Mouse (Mus musculus) skeletal muscle tissue, adult 2 months (tissue): ENCODE measurements at regions not wholly inside any gene's neighbourhood (a gene's known extent, or its start where the extent isn't known, plus 50 kb on each side); places are given as distances from the start of the nearest gene placed in this dataset.

Experiments used
- DNase-seq: peaks from one replicate; pipeline ENCODE4 v3.0.0-alpha.2; 2012; ENCODE audit warnings: low read depth, low spot score

- DNase-seq = no peak
These were observed 211.5 kb upstream of the Tnp1 start for GRCm38 (mm10) chr1:73227246-73227645.

- DNase-seq = no peak
These were observed 206.2 kb upstream of the Tnp1 start for GRCm38 (mm10) chr1:73221863-73222262.

- DNase-seq = no peak
These were observed 198.7 kb upstream of the Tnp1 start for GRCm38 (mm10) chr1:73214305-73214946.

DNA sequence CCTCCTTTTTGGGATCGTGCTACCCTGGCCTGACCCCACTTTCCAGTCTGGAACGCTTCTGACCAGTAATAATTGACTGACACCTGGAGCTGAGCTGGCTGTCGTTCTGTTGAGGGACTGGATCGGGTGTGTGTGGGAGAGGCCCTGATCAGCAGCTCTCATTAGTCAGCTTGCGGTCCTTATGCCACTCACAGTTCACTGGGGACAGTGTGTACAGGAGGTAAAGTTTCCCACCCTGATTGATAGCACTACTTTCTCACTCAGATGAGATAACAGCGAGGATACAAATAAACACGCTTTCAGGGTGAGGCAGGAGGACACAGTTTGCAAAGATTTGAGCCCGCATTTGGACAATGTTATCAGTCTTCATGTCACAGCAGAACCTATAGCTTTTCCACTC lies 191.7 kb upstream of the Tnp1 start:
- no peak for DNase-seq

- no peak for DNase-seq
These were observed 190.1 kb upstream of the Tnp1 start for GRCm38 (mm10) chr1:73205788-73206187.

GRCm38 (mm10) chr1:73200112-73200511 lies 184.4 kb upstream of the Tnp1 start:
- no peak for DNase-seq

DNA sequence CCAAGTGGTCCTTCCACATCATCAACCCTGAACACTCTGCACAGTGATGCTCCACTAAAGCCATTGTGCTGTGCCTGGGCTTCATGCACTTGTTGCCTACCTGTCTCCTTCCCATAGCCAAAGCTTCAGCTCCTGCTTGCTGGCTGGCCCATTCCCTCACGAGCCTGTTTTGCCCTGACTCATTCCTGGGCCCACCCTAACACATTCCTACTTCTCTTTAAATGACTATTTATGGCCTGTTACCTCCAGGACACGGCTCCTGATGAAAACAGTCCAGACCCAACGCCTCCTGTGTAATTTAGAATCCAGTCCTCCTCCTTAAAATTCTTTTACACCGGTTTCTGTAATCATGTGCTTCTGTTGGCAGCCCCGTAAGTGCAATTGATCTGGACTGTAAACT lies 175.1 kb upstream of the Tnp1 start:
- no peak for DNase-seq

DNA sequence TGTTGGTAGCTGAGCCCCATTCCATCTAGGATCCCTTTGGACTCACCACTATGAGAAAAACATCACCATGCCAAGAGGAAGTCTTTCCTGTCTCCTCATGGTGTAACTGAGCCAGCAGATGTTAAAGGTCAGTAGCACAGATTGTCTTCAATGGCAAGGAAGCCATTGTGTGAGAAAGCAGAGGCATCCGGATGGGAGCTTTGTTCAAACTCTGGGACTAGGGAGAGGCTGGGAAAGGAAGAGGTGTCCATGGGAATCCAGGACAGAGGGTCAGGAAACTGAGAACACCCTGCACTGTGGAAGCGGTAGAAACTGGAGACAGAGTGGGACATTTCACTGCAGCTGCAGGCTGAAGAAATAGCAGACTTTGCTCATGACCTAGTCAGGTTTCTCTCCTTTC lies 173.1 kb upstream of the Tnp1 start:
- peak; percentile 12 for DNase-seq

- DNase-seq = peak; percentile 10
These were observed 168.8 kb upstream of the Tnp1 start for GRCm38 (mm10) chr1:73184477-73184876.

GRCm38 (mm10) chr1:73178810-73179209 lies 163.1 kb upstream of the Tnp1 start:
- no peak for DNase-seq

DNA sequence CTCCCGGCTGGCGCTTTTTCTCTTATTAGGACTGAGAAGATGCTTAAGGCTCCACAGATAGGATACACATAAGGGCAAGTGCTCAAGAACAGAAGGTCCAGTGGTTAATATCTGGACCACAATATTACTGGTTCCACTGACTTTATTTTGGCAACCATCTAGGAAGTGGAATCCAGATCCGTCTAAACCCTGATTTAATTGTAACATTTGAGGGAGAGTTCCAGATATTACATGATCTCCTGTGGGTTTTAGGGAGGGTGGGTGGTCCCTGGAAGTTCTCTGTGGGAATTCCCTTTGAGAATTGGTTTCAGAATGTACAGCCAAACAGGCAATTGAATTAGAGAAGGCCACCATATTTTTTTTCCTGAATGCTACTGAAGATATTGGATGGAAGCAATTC lies 161.4 kb upstream of the Tnp1 start:
- peak; percentile 65 for DNase-seq

- peak; percentile 29 for DNase-seq
These were observed 154.9 kb upstream of the Tnp1 start for GRCm38 (mm10) chr1:73170668-73171008.

DNA sequence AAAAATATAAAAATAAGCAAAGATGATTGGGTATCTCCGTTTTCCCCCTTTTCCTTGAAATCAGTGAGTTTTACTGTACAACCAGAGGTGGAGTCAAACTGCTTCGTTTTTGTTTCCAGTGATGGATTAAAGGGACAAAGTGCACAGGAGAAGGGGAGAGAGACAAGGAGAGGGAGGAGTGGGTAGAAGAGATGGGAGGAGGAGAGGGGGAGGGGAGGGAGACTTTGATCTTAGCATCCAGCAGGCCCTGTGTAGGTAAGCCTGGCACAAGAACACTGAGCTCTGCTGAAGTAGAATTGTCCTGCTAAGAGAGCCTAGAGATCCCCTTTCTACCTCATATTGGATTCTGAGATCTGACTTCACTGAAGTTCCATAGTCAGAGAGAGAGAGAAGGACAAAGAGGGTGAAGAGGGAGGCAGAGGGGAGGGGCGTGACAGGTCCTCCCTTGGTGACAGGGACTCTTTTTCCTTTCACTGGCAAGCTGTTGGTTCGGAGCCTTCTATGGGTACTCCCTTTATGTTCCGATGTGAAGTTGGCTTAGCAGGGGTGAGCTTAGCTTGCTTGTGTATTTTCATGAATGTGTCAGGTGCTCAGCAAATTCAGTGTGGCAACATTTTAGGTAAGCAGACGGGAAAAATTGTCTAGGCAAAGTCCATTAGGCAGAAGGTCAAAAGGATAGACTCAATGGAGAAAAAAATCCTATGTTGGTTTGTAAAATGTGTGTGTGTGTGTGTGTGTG lies 154.4 kb upstream of the Tnp1 start:
- DNase-seq = no peak

DNA sequence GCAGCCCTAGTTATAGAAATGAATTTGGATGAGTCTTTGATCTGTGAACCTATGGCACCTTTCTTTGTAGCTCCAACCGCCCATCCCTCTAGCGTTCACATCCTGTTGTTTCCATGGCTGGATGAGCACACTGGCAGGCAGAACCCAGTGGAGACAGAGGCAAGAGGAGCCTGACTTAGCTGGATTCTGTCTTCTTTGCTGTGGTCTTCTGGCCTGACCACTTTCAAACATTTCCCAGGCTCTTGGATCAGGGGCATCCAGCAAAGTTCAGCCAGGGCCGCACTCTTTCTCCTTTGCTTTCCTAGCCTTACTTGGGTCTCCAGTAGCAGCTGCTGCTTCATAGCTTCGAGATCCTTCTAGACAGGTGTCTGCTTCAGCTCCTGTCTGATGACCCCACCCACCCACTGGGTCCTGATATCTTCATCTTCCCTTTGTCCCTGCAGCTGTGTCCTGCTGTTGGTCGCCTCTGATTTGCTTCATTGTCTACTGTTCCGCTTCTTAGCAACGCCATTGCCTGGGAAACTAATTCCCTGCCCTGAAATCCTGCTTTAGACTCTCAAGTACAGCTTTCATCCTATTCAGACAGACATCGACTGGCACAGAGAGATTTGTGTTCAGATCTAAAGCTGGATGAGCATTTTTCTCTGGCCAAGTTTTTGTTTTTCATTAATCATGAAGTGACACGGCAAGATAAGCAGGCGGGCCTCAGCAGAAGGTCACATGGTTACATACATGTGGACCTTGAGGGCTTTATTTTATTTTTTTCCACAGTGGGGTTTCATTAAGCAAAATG lies 153.6 kb upstream of the Tnp1 start:
- DNase-seq = no peak

GRCm38 (mm10) chr1:73160199-73160598 lies 144.5 kb upstream of the Tnp1 start:
- no peak for DNase-seq

DNA sequence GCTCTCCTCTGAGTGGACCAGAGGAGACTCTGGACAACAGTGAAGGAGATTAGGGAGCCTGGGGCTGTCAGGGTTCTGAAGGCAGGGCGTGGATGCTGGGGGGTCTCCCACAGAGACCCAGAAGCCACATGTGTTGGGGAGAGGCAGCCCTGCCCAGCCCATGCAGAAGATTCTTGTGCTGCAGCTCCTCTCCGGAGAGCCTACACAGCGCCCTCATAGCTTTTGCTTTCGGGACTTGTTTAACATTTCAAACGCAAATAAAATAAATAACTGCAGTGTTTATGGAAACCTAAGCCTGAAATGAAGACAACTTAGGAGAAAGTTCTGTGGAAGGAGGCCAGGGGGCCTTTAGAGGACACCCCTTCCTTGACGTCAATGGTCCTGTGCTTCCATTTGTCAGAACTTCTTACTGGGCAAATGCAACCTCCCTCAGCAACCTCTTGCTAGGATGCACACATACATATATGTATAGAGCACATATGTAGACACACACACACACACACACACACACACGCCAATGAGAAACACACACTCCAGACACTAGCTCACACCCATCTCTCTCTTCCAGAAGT lies 143.8 kb upstream of the Tnp1 start:
- no peak for DNase-seq

DNA sequence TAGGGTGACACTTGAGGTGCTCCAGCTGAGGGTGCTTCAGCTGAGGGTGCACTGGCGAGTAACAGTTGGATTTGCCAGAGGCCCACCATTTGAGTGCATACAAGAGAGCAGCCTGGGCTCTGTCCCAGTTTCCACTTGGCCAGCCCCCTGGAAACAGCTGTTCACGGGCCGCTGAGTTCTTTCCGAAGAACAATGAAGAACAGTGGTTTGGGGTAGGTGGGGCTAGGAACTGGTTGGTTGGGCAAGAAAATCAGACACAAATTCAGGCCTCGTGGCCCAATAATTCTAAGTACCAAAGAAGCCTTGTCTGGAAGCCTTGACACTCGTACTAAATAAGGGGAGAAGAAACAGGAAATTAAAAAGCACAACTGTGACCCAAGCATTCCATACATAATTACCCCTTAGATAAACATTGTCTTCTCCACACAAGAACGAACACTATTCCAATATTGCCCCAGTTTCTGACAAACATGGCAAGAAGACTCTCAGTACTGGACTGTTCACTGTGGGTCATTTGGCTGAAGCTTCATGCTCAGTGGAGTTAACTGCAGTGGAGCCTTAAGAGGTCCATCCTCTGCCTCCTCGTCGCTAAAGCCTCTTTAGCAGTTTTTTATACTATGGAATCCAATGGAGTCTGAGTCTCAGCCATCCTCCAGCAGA lies 137.9 kb upstream of the Tnp1 start:
- peak; percentile 20 for DNase-seq

DNA sequence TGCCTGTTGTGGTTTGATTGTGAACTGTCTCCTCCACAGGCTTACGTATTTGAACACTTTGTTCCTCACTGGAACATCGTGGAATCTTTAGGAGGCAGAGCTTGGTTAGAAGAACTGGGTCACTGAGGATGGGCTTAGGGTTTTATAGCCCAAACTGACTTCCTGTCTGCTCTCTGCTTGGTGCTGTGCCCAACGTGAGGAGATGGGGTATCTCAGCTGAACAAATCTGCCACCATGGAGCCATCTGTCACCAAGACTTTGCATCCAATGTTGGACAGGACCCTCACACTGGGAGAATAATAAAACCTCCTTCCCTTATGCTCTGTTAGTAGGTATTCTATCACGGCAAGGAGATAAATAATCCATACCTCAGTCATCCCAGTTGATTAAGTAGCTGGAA lies 134.2 kb upstream of the Tnp1 start:
- no peak for DNase-seq

- no peak for DNase-seq
These were observed 127.1 kb upstream of the Tnp1 start for GRCm38 (mm10) chr1:73142845-73143244.

DNA sequence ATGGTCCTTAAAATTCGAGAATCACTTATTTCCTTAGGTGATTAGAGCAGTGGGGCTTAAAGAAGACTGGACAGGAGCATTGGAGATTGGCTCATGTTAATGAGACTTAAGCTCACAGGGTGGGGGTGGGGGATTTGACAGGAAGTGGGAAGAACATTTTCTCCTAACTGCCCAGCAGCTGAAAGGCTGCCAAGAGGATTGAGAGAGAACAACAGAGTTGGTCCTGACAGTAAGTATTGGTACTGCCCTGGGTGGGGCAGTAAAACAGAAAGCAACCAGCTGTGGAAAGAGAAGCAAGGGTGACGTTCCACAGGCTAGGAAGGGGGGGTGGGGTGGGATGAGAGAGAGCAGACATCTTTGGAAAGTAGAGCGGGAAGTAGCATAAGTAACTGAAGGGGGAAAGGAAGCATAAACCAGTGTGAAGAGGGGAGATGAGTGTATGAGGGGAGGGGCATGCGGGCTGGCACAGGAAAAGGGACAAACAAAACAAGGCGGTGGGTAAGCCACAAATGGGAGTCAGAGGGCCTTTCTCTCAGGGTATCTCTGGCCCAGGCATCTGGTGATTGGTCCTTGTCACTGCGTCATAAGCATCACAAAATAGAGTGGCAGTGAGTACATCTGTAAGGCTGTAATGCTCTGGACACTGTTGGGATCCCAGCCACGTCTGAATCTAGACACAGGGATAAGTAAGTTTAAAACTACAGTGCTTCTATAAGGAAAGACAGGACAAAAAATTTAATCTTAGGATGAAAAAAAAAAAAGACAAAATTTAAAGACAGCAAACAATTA lies 125.0 kb upstream of the Tnp1 start:
- no peak for DNase-seq

- DNase-seq = no peak
These were observed 114.6 kb upstream of the Tnp1 start for GRCm38 (mm10) chr1:73130215-73130861.
